20 mouse cellular contexts compared by ENCODE assay signal in genomic region chr12:56386955-56387646, GRCm38 (mm10). TPM values are rescaled to one million over a fixed set of nuclear protein-coding genes. Genes with fewer than 3 reads are reported as not detected.
DNase-seq lines count a peak whose midpoint lies in the region; ATAC-seq and TF ChIP-seq lines count a peak whose summit lies in the region.
"Had no signal": no experiment of that assay in that cellular context is flagged by ENCODE, and none has a peak within 500 bp of the region (broad histone marks: within the 10 kb centered on the region; RNA-seq: fewer than 3 reads in every experiment).

No protein-coding gene starts in this region.

- H3K9ac ChIP-seq in hindbrain, embryonic 11.5 days (ENCODE audit: low read depth, low read length) = no peak overlapping the region
- H3K9ac ChIP-seq in hindbrain, postnatal 0 days (replicated peaks; ENCODE audit: low read length) = no peak overlapping the region
- no peak overlapping the region for H3K9ac ChIP-seq in forebrain, embryonic 14.5 days (ENCODE audit: low read length)
- no peak overlapping the region for H3K9ac ChIP-seq in hindbrain, embryonic 16.5 days (ENCODE audit: low read depth, low read length)
- H3K9ac ChIP-seq in midbrain, embryonic 16.5 days (ENCODE audit: low read depth, low read length) = no peak overlapping the region
- H3K9ac ChIP-seq: heart, embryonic 15.5 days; liver, embryonic 15.5 days; neural tube, embryonic 12.5 days had no signal

- ATAC-seq in hindbrain, embryonic 11.5 days (ENCODE audit: low FRiP score) = peak; percentile 27; the same call in 1 of the 2 replicates
- ATAC-seq in hindbrain, postnatal 0 days = no peak
- peak; percentile 57 for ATAC-seq in forebrain, embryonic 14.5 days
- peak; percentile 37; the same call in 1 of the 2 replicates for ATAC-seq in hindbrain, embryonic 16.5 days
- ATAC-seq in midbrain, embryonic 16.5 days = peak; percentile 80

- H3K27me3 ChIP-seq in hindbrain, embryonic 11.5 days (ENCODE audit: control insufficient read depth, insufficient read depth, low read length) = no peaks in the 10 kb centered on the region
- H3K27me3 ChIP-seq in hindbrain, postnatal 0 days (ENCODE audit: insufficient read depth, low read length) = no peaks in the 10 kb centered on the region
- no peaks in the 10 kb centered on the region for H3K27me3 ChIP-seq in forebrain, embryonic 14.5 days (replicated peaks; ENCODE audit: control insufficient read depth, insufficient read depth, low read length)
- no peaks in the 10 kb centered on the region for H3K27me3 ChIP-seq in hindbrain, embryonic 16.5 days (replicated peaks; ENCODE audit: control insufficient read depth, insufficient read depth, low read length)
- H3K27me3 ChIP-seq in midbrain, embryonic 16.5 days (ENCODE audit: control insufficient read depth, insufficient read depth, low read depth, low read length) = no peaks in the 10 kb centered on the region
- H3K27me3 ChIP-seq: heart, embryonic 15.5 days; liver, embryonic 15.5 days; neural tube, embryonic 12.5 days had no signal

- no peaks in the 10 kb centered on the region for H3K36me3 ChIP-seq in hindbrain, embryonic 11.5 days (ENCODE audit: control insufficient read depth, insufficient read depth, low read length)
- H3K36me3 ChIP-seq in hindbrain, postnatal 0 days (ENCODE audit: insufficient read depth, low read length) = no peaks in the 10 kb centered on the region
- H3K36me3 ChIP-seq in forebrain, embryonic 14.5 days (ENCODE audit: control insufficient read depth, insufficient read depth, low read length) = no peaks in the 10 kb centered on the region
- no peaks in the 10 kb centered on the region for H3K36me3 ChIP-seq in hindbrain, embryonic 16.5 days (ENCODE audit: control insufficient read depth, insufficient read depth, low read length)
- H3K36me3 ChIP-seq in midbrain, embryonic 16.5 days (ENCODE audit: control insufficient read depth, insufficient read depth, low read length) = no peaks in the 10 kb centered on the region
- H3K36me3 ChIP-seq: heart, embryonic 15.5 days; liver, embryonic 15.5 days; neural tube, embryonic 12.5 days had no signal

- H3K4me1 ChIP-seq in hindbrain, embryonic 11.5 days (replicated peaks; ENCODE audit: control insufficient read depth, insufficient read depth, low read length) = peaks cover 5% of the 10 kb centered on the region; the same call in 1 of the 2 replicates
- no peaks in the 10 kb centered on the region for H3K4me1 ChIP-seq in hindbrain, postnatal 0 days (ENCODE audit: insufficient read depth, low read length)
- peaks cover 10% of the 10 kb centered on the region for H3K4me1 ChIP-seq in forebrain, embryonic 14.5 days (ENCODE audit: control insufficient read depth, insufficient read depth, low read length)
- H3K4me1 ChIP-seq in hindbrain, embryonic 16.5 days (ENCODE audit: control insufficient read depth, insufficient read depth, low read depth, low read length) = peaks cover 3% of the 10 kb centered on the region; the same call in 1 of the 2 replicates
- H3K4me1 ChIP-seq in midbrain, embryonic 16.5 days (ENCODE audit: control insufficient read depth, insufficient read depth, low read length) = peaks cover 13% of the 10 kb centered on the region
- H3K4me1 ChIP-seq: heart, embryonic 15.5 days; liver, embryonic 15.5 days; neural tube, embryonic 12.5 days had no signal

- WGBS in hindbrain, embryonic 11.5 days = 48% methylated on average over 5 of the region's 6 CpGs
- 14% methylated on average over 6 of the region's 6 CpGs for WGBS in hindbrain, postnatal 0 days
- 7% methylated on average over 6 of the region's 6 CpGs for WGBS in forebrain, embryonic 14.5 days
- WGBS in hindbrain, embryonic 16.5 days = 29% methylated on average over 6 of the region's 6 CpGs
- 18% methylated on average over 5 of the region's 6 CpGs for WGBS in midbrain, embryonic 16.5 days

- DNase-seq in hindbrain, embryonic 11.5 days (ENCODE audit: low spot score) = no peak
- no peak for DNase-seq in hindbrain, postnatal 0 days (ENCODE audit: low spot score)
- peak; percentile 62 for DNase-seq in forebrain, embryonic 14.5 days (ENCODE audit: low spot score)
- DNase-seq in kidney, adult 18-20 months = no peak
- DNase-seq in layer of hippocampus, adult 9-10 months (ENCODE audit: low spot score) = no peak
- DNase-seq in cerebellum, adult 11-12 months = no peak
- DNase-seq: adrenal gland, adult 2 months; B cell, adult 2 months; cerebellum, adult 9-11 months; heart, adult 2 months; kidney, adult 2 months; kidney, postnatal 10 days; thymus, postnatal 25 days had no signal

- no peak overlapping the region for H3K27ac ChIP-seq in hindbrain, embryonic 11.5 days (ENCODE audit: low read depth, low read length)
- H3K27ac ChIP-seq in hindbrain, postnatal 0 days = no peak overlapping the region
- H3K27ac ChIP-seq in forebrain, embryonic 14.5 days (ENCODE audit: low read depth, low read length) = peak overlapping the region; percentile 52; the same call in 1 of the 2 replicates
- no peak overlapping the region for H3K27ac ChIP-seq in hindbrain, embryonic 16.5 days (ENCODE audit: low read depth, low read length)
- peak overlapping the region; percentile 47; the same call in 1 of the 2 replicates for H3K27ac ChIP-seq in midbrain, embryonic 16.5 days (ENCODE audit: low read length)
- H3K27ac ChIP-seq: heart, adult 2 months; heart, embryonic 15.5 days; layer of hippocampus, adult 2 months; liver, embryonic 15.5 days; macrophage; neural tube, embryonic 12.5 days had no signal

- H3K4me3 ChIP-seq in hindbrain, embryonic 11.5 days (ENCODE audit: low read depth, low read length) = no peak overlapping the region
- H3K4me3 ChIP-seq in hindbrain, postnatal 0 days (ENCODE audit: low read length) = no peak overlapping the region
- no peak overlapping the region for H3K4me3 ChIP-seq in forebrain, embryonic 14.5 days (ENCODE audit: low read depth, low read length)
- H3K4me3 ChIP-seq in hindbrain, embryonic 16.5 days (ENCODE audit: low read length) = no peak overlapping the region
- no peak overlapping the region for H3K4me3 ChIP-seq in midbrain, embryonic 16.5 days (ENCODE audit: low read depth, low read length)
- H3K4me3 ChIP-seq: heart, adult 2 months; heart, embryonic 15.5 days; layer of hippocampus, adult 2 months; liver, embryonic 15.5 days; neural tube, embryonic 12.5 days had no signal

- no peaks in the 10 kb centered on the region for H3K9me3 ChIP-seq in hindbrain, embryonic 11.5 days (ENCODE audit: control insufficient read depth, low read length)
- no peaks in the 10 kb centered on the region for H3K9me3 ChIP-seq in hindbrain, postnatal 0 days (ENCODE audit: low read length)
- H3K9me3 ChIP-seq in forebrain, embryonic 14.5 days (replicated peaks; ENCODE audit: control insufficient read depth, low read length) = no peaks in the 10 kb centered on the region
- no peaks in the 10 kb centered on the region for H3K9me3 ChIP-seq in hindbrain, embryonic 16.5 days (ENCODE audit: control insufficient read depth, low read length)
- no peaks in the 10 kb centered on the region for H3K9me3 ChIP-seq in midbrain, embryonic 16.5 days (replicated peaks; ENCODE audit: control insufficient read depth, low read length, poor library complexity, severe bottlenecking)
- H3K9me3 ChIP-seq: heart, embryonic 15.5 days; liver, embryonic 15.5 days; neural tube, embryonic 12.5 days had no signal

- no peak for TF ChIP-seq CTCF in hindbrain, postnatal 0 days (IDR thresholded peaks at IDR 0.05; ENCODE audit: low read depth)

- no peak overlapping the region for H3K4me2 ChIP-seq in hindbrain, embryonic 11.5 days (replicated peaks; ENCODE audit: low read depth, low read length)
- H3K4me2 ChIP-seq in hindbrain, postnatal 0 days (ENCODE audit: low read depth, low read length) = no peak overlapping the region
- peak overlapping the region; percentile 5; the same call in 1 of the 2 replicates for H3K4me2 ChIP-seq in forebrain, embryonic 14.5 days (ENCODE audit: low read length)
- no peak overlapping the region for H3K4me2 ChIP-seq in hindbrain, embryonic 16.5 days (ENCODE audit: low read length)
- H3K4me2 ChIP-seq in midbrain, embryonic 16.5 days (ENCODE audit: low read length) = peak overlapping the region; percentile 23
- H3K4me2 ChIP-seq: heart, embryonic 15.5 days; liver, embryonic 15.5 days; neural tube, embryonic 12.5 days had no signal

RNA-seq across cellular contexts. Expression of gene Mbip, which starts 41.4 kb away (rescaled TPM):
- polyA plus RNA-seq in hindbrain, embryonic 11.5 days (2014; fragmentation: Nextera tagmentation; extraction: Ambion mirVana) = 43.3 and 51.3 TPM in 2 replicates
- total RNA-seq in hindbrain, postnatal 0 days (2014; rRNA removed) = 18.0 and 42.0 TPM in 2 replicates
- polyA plus RNA-seq in hindbrain, postnatal 0 days (2015; fragmentation: Nextera tagmentation; extraction: Ambion mirVana) = 34.4 and 36.1 TPM in 2 replicates
- polyA plus RNA-seq in forebrain, embryonic 14.5 days (2014; fragmentation: Nextera tagmentation; extraction: Ambion mirVana) = 50.3 and 58.8 TPM in 2 replicates
- polyA plus RNA-seq in hindbrain, embryonic 16.5 days (2015; fragmentation: Nextera tagmentation; extraction: Ambion mirVana) = 34.9 and 38.1 TPM in 2 replicates
- 42.6 and 49.1 TPM in 2 replicates for polyA plus RNA-seq in midbrain, embryonic 16.5 days (2015; fragmentation: Nextera tagmentation; extraction: Ambion mirVana)

Comparison
In these comparisons a context has a peak if more than half of its experiments do, and no peak if none do; other contexts are left out.
1. H3K27ac ChIP-seq: peak in forebrain, embryonic 14.5 days (single experiment) and midbrain, embryonic 16.5 days (single experiment); none in hindbrain, embryonic 11.5 days (single experiment), hindbrain, postnatal 0 days (single experiment) and hindbrain, embryonic 16.5 days (single experiment).
2. H3K4me2 ChIP-seq: peak in forebrain, embryonic 14.5 days (single experiment) and midbrain, embryonic 16.5 days (single experiment); none in hindbrain, embryonic 11.5 days (single experiment), hindbrain, postnatal 0 days (single experiment) and hindbrain, embryonic 16.5 days (single experiment).